Mouse (Mus musculus) erythroblast, embryonic 14.5 days (primary cell): Measurements from ENCODE around the gene Gpc6.

Experiments
- GATA1 ChIP-seq: IDR thresholded peaks from 2 replicates; pipeline ENCODE4 v1.6.1; 2012; ENCODE audit warnings: low read length, inconsistent platforms, mixed read lengths
- TAL1 ChIP-seq: IDR thresholded peaks from 3 replicates; pipeline ENCODE4 v1.6.1; 2012; ENCODE audit warnings: low read length, inconsistent platforms, mixed read lengths

DNA sequence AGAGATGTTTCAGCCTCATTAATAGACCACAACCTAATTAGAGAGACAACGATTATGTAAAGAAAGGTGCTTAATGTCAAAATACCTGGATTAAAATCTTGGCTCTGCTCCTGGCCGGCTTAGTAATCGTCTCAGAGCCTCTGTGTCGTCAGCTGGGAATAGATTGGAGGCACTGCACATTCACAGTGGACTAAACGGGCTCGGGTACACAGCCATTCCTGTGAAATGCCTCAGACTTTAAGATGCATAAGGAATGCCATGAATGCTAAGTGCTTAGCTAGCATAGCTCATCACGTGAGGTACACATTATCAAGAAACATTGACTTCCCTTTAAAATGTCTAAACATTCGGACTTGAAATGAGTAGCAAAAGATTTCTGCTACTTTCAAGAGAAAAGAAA, 77.2 kb downstream of the Gpc6 start:
- no peak for TF ChIP-seq GATA1
- no peak for TF ChIP-seq TAL1
